Mouse (Mus musculus) testis, adult 2 months (tissue): Measurements from ENCODE around the gene Setmar. TPM values are rescaled to one million over a fixed set of nuclear protein-coding genes. Genes with fewer than 3 reads are reported as not detected.
A peak's percentile ranks its signal among the peaks of the same experiment; 100 is the strongest.

Experiments
- H3K27ac ChIP-seq: fragments of 200-500 bp; 2 replicates; pipeline ENCODE4 v1.5.1; 2012; ENCODE audit warnings: low read depth, low read length; ENCODE audit not compliant: control insufficient read depth, insufficient read depth
- H3K27me3 ChIP-seq: fragments of 200-500 bp; 2 replicates; pipeline ENCODE4 v1.6.1; 2012; ENCODE audit warnings: mild to moderate bottlenecking, low read length, moderate library complexity; ENCODE audit not compliant: control insufficient read depth, insufficient read depth
- H3K36me3 ChIP-seq: fragments of 200-500 bp; 2 replicates; pipeline ENCODE4 v1.6.1; 2012; ENCODE audit warnings: mild to moderate bottlenecking, low read length; ENCODE audit not compliant: control insufficient read depth, insufficient read depth
- H3K4me1 ChIP-seq: fragments of 200-500 bp; 2 replicates; pipeline ENCODE4 v1.6.1; 2012; ENCODE audit warnings: low read length; ENCODE audit not compliant: control insufficient read depth, insufficient read depth
- H3K4me3 ChIP-seq: fragments of 200-500 bp; 2 replicates; pipeline ENCODE4 v1.5.1; 2012; ENCODE audit warnings: low read depth, mild to moderate bottlenecking, low read length, moderate library complexity, mixed read lengths; ENCODE audit not compliant: control insufficient read depth
- CTCF ChIP-seq: fragments of 200-500 bp; IDR thresholded peaks from 2 replicates; pipeline ENCODE4 v1.5.1; 2012; ENCODE audit warnings: low read depth, mild to moderate bottlenecking, inconsistent platforms, low read length, moderate library complexity; ENCODE audit not compliant: control insufficient read depth, insufficient read depth, insufficient replicate concordance
- POLR2A ChIP-seq: fragments of 200-500 bp; IDR thresholded peaks from 2 replicates; pipeline ENCODE4 v1.6.1; 2012; ENCODE audit warnings: low read depth, mild to moderate bottlenecking, inconsistent platforms, low read length, moderate library complexity; ENCODE audit not compliant: control insufficient read depth
- polyA plus RNA-seq: library from polyadenylated mRNA; depleted of rRNA; stranded (reverse); fragments of >200 nt; gene quantifications from 2 replicates; pipeline ENCODE4 v1.2.3, GENCODE M21; 2012

The Setmar gene
- polyA plus RNA-seq, 1 experiment = 0.93 TPM

DNA sequence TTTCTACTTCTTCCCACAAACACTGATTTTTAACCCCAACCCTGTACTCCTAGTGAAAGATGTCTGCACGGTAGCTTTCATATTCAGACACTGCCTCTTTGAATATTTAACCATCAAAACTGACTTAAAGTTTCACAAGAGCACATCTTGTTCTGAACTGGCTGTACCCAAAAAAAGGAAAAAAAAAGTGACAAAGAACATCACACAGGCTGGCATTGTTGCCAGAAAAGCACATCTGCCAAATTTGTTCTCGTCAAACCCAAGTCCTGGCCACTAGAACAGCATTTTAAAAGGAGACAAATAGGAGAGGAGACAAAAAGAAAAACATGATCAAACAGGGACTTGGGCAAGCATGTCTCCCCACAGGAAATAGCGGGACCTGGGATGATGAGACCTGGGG, 28.6 kb downstream of the Setmar start:
- no peak for TF ChIP-seq POLR2A
- TF ChIP-seq CTCF = no peak
- Histone ChIP-seq H3K36me3 (no peaks in the 10 kb centered on the region), H3K4me1 (no peaks in the 10 kb centered on the region), H3K27me3 (no peaks in the 10 kb centered on the region), H3K27ac (no peak overlapping the region), H3K4me3 (no peak overlapping the region)

DNA sequence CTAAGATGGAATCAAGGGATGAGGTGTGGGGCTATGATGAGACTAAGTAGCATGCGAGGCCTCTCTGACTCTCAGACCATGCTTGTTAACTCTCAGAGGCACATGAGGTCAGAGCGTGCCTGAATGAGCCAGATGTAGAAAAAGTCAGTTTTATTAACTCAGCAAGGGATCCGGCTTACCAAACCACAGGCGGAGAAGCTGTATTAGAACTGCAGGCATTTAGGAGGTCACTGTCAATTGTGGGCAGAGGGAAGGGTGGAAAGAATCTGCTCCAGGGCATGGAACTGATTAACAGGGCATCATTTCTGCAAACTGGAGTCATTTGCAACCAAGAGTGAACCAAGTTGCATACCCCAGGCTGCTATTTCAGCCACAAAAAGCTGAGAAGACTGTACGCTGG, 30.6 kb downstream of the Setmar start:
- H3K36me3 ChIP-seq = no peaks in the 10 kb centered on the region
- TF ChIP-seq POLR2A = no peak
- no peak for TF ChIP-seq CTCF
- H3K27me3 ChIP-seq = no peaks in the 10 kb centered on the region
- no peak overlapping the region for H3K4me3 ChIP-seq
- H3K4me1 ChIP-seq = no peaks in the 10 kb centered on the region
- no peak overlapping the region for H3K27ac ChIP-seq

DNA sequence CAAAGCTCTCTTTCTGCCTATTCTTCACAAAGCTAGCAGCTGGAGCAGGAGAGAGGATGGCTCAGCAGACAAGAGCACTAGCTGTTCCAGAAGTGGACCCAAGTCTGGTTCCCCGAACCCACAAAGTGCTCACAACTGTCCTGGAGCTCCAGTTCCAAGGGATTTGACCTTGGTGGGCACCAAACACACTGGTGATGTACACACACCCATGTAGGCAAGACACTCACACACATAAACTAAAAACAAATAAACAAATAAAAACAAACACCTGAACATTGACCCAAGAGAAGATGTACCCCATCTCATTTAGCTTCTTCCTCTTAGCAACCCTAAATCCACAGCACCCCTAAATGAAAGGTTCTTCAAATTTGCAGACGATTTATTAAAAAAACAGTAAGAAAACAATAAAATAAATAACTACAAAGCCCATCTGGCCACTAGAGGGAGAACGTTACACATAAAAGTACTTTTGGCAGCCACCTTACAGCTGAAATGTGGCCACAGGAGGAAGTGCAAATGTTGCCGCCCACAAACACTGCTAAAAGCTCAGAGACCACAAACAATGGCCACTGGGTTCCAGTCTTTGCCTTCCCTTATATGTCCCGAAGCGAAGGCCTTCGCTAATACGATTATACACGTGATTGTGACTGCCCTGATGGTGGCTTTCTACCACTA, 33.5 kb downstream of the Setmar start:
- Histone ChIP-seq H3K27me3 (no peaks in the 10 kb centered on the region), H3K4me1 (no peaks in the 10 kb centered on the region), H3K27ac (no peak overlapping the region), H3K36me3 (no peaks in the 10 kb centered on the region), H3K4me3 (no peak overlapping the region)
- TF ChIP-seq POLR2A (no peak), CTCF (0 out of 2 replicates have a peak, but pooled peaks have one; percentile 5)

DNA sequence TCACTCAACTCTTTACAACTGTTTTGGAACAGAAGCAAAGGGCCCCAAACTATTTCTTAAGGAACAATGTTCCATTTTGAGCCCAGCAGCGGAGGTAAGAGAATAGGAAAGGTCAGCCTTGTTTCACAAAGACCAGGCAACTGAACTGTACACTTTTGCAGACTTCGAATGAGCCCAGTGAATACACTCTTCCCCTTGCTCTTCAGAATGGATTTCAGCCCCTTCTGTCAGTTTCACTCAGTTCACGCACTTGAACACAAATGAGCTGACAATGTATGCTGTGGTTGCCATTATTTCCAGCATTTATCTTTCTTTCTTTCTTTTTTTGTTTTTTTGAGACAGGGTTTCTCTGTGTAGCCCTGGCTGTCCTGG, 34.0 kb downstream of the Setmar start:
- Histone ChIP-seq H3K27ac (no peak overlapping the region), H3K36me3 (no peaks in the 10 kb centered on the region), H3K4me3 (no peak overlapping the region), H3K4me1 (no peaks in the 10 kb centered on the region), H3K27me3 (no peaks in the 10 kb centered on the region)
- TF ChIP-seq CTCF = no peak
- no peak for TF ChIP-seq POLR2A

DNA sequence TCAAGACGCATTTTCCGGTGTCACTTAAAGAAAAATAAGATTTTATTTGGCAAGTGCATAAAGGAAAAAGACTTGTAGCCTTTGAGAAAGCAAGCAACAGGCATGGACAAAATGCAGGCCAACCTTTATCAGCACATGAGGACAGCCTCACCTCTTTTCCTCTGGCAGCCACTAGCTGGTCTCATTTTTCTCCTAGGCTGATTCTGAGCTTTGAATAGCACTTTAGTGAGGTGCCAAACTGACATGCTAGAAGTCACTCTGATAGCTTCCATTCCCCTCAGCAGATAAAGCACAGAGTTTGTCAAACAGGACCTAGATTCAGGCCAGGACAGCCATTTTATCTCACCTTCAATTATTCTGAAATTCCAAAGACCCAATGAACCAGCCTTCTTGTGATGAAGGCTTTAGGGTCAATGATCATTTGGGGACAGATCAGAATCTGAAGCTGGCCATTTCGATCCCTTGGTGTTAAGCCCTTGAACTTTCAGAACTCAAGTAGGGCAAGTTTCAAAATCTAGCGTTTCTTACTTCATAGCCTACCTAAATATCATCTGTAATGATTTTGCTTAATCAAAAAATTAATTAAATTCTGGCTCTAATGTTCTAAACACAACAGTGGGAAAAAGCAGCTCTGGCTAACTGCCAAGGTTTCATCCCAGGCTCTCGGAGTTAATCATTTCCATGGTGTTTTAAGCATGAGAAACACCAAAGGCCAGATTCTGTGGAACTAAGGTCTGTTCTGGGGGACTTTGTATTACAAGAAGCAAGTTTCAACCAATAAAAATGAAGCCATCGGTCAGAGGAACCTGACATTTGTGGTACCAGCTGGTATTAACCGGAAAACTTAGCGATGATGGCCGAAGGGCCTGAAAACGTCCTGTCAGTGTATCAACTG, 37.3 kb downstream of the Setmar start:
- H3K36me3 ChIP-seq = no peaks in the 10 kb centered on the region
- H3K27ac ChIP-seq = no peak overlapping the region
- H3K4me1 ChIP-seq = no peaks in the 10 kb centered on the region
- H3K27me3 ChIP-seq = no peaks in the 10 kb centered on the region
- TF ChIP-seq CTCF = no peak
- no peak for TF ChIP-seq POLR2A
- H3K4me3 ChIP-seq = no peak overlapping the region

DNA sequence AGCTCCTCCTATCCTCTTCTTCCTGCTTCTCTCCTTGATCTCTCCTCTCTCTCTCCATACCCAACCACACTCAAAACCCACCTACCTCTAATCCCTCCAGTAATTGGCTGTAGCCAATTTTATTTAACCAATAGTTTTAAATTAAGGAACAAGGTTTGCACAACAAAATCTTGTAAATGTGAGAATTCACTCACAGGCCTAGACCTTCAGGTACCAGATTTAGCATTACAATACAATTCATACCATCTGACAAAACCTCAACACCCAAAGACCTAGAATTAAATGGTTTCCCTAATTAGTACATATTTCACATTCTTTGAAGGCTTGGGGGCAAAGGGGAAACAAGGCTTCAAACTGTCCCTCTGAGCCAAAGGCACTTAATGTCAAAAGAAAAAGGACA, 42.5 kb downstream of the Setmar start:
- TF ChIP-seq CTCF (no peak), POLR2A (no peak)

DNA sequence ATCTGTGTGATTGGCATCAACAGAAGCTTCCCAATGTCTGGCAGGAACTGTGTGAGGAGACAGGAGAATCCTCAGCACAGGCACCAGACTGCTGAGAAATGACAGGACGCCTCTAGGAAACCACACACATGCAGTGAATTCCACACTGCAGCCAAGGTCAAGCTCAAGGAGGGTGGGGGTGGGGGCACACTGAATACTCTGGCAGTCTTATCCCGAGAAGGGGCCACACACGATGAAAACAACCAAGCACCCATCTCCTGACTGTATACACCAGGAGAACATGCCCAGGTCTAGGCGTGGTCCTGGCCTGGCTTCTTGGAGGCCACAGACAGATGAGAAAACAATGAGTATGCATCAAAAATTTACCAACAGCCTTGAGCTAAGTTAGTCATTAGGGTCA, 45.5 kb downstream of the Setmar start:
- no peaks in the 10 kb centered on the region for H3K27me3 ChIP-seq
- H3K4me3 ChIP-seq = no peak overlapping the region
- TF ChIP-seq POLR2A (no peak), CTCF (no peak)
- H3K4me1 ChIP-seq = no peaks in the 10 kb centered on the region
- no peaks in the 10 kb centered on the region for H3K36me3 ChIP-seq
- peak overlapping the region; percentile 73 for H3K27ac ChIP-seq

More for the DNA sequence above, 42.5 kb downstream of the Setmar start:
- Histone ChIP-seq H3K27me3 (no peaks in the 10 kb centered on the region), H3K4me1 (no peaks in the 10 kb centered on the region), H3K36me3 (no peaks in the 10 kb centered on the region), H3K4me3 (no peak overlapping the region), H3K27ac (no peak overlapping the region)
